Mouse (Mus musculus): Measurements from ENCODE around the gene Tmem40.

The Tmem40 gene

GRCm38 (mm10) chr6:115761995-115762756, at the start of gene Tmem40:
Gene Tmem40 (minus strand): TSS chr6:115762410.
- in situ Hi-C loops (cut with MboI, MseI): no loop called here

GRCm38 (mm10) chr6:115811606-115812005, 49.4 kb upstream of the Tmem40 start:
- in situ Hi-C loops (cut with MboI, MseI): loop anchor here in 1 of 2 experiments (5.0 kb wide), 1 partner anchor 41 kb away; the partner anchor contains the start of genes Ift122 and Mbd4

- in situ Hi-C loops (cut with MboI, MseI): no loop called here
Measured at GRCm38 (mm10) chr6:115808488-115809231, 46.5 kb upstream of the Tmem40 start, which contains the start of gene Rpl32. Gene Rpl32 (minus strand): TSS chr6:115808747.

GRCm38 (mm10) chr6:115808196-115808487, 45.9 kb upstream of the Tmem40 start:
- in situ Hi-C loops (cut with MboI, MseI): no loop called here

GRCm38 (mm10) chr6:115807464-115808195, 45.4 kb upstream of the Tmem40 start:
- in situ Hi-C loops (cut with MboI, MseI): no loop called here

GRCm38 (mm10) chr6:115804432-115805192, 42.4 kb upstream of the Tmem40 start:
- in situ Hi-C loops (cut with MboI, MseI): no loop called here

GRCm38 (mm10) chr6:115803541-115804382, 41.6 kb upstream of the Tmem40 start:
- in situ Hi-C loops (cut with MboI, MseI): no loop called here

- in situ Hi-C loops (cut with MboI, MseI): no loop called here
Measured at GRCm38 (mm10) chr6:115801811-115802210, 39.6 kb upstream of the Tmem40 start.

- in situ Hi-C loops (cut with MboI, MseI): no loop called here
Measured at GRCm38 (mm10) chr6:115792691-115793215, 30.5 kb upstream of the Tmem40 start.

GRCm38 (mm10) chr6:115791842-115792686, 29.9 kb upstream of the Tmem40 start:
- in situ Hi-C loops (cut with MboI, MseI): no loop called here

- in situ Hi-C loops (cut with MboI, MseI): no loop called here
Measured at GRCm38 (mm10) chr6:115791016-115791415, 28.8 kb upstream of the Tmem40 start.

GRCm38 (mm10) chr6:115782781-115783180, 20.6 kb upstream of the Tmem40 start:
- in situ Hi-C loops (cut with MboI, MseI): no loop called here

GRCm38 (mm10) chr6:115776363-115776762, 14.2 kb upstream of the Tmem40 start:
- in situ Hi-C loops (cut with MboI, MseI): no loop called here

- in situ Hi-C loops (cut with MboI, MseI): no loop called here
Measured at GRCm38 (mm10) chr6:115775838-115776237, 13.6 kb upstream of the Tmem40 start.

GRCm38 (mm10) chr6:115774501-115774921, 12.3 kb upstream of the Tmem40 start, which contains the start of gene Cand2:
Gene Cand2 (plus strand): TSS chr6:115774538.
- in situ Hi-C loops (cut with MboI, MseI): no loop called here

- in situ Hi-C loops (cut with MboI, MseI): no loop called here
Measured at GRCm38 (mm10) chr6:115773966-115774413, 11.8 kb upstream of the Tmem40 start.

GRCm38 (mm10) chr6:115772604-115773003, 10.4 kb upstream of the Tmem40 start:
- in situ Hi-C loops (cut with MboI, MseI): no loop called here

- in situ Hi-C loops (cut with MboI, MseI): no loop called here
Measured at GRCm38 (mm10) chr6:115772201-115772600, 10.0 kb upstream of the Tmem40 start.

- in situ Hi-C loops (cut with MboI, MseI): no loop called here
Measured at GRCm38 (mm10) chr6:115770852-115771251, 8.6 kb upstream of the Tmem40 start.

Measured in T-helper 17 cell (primary cell).